8 mouse cellular contexts compared by ENCODE assay signal in genomic region chr8:11727651-11728481, GRCm38 (mm10). TPM values are rescaled to one million over a fixed set of nuclear protein-coding genes. Genes with fewer than 3 reads are reported as not detected.
A peak's percentile ranks its signal among the peaks of the same experiment; 100 is the strongest.
DNase-seq lines count a peak whose midpoint lies in the region; ATAC-seq and TF ChIP-seq lines count a peak whose summit lies in the region.

Gene Arhgef7, plus strand, starts transcription at chr8:11727721.

- H3K36me3 ChIP-seq in embryonic facial prominence, embryonic 11.5 days (replicated peaks; ENCODE audit: control insufficient read depth, insufficient read depth, low read depth, low read length): no peaks in the 10 kb centered on the region
- no peaks in the 10 kb centered on the region for H3K36me3 ChIP-seq in midbrain, embryonic 11.5 days (ENCODE audit: control insufficient read depth, insufficient read depth, low read length)
- no peaks in the 10 kb centered on the region for H3K36me3 ChIP-seq in stomach, postnatal 0 days (ENCODE audit: control insufficient read depth, insufficient read depth, low read length)

- WGBS in embryonic facial prominence, embryonic 11.5 days: under 1% methylated on average over 90 of the region's 127 CpGs
- under 1% methylated on average over 87 of the region's 127 CpGs for WGBS in midbrain, embryonic 11.5 days
- under 1% methylated on average over 79 of the region's 127 CpGs for WGBS in stomach, postnatal 0 days

- H3K27me3 ChIP-seq in embryonic facial prominence, embryonic 11.5 days (ENCODE audit: control insufficient read depth, insufficient read depth, low read length): peaks cover 8% of the 10 kb centered on the region
- peaks cover 6% of the 10 kb centered on the region for H3K27me3 ChIP-seq in midbrain, embryonic 11.5 days (ENCODE audit: control insufficient read depth, insufficient read depth, low read length)
- H3K27me3 ChIP-seq in stomach, postnatal 0 days (ENCODE audit: control insufficient read depth, insufficient read depth, low read length): peaks cover 10% of the 10 kb centered on the region; the same call in 1 of the 2 replicates

- intact Hi-C loops in left cerebral cortex, postnatal 36 days (cut with DNase I): loop anchor here (5.0 kb wide), 1 partner anchor 171 kb away; the partner anchor contains the start of gene Ing1

- H3K4me3 ChIP-seq in embryonic facial prominence, embryonic 11.5 days (ENCODE audit: low read depth, low read length): peak within 1 kb of the TSS; percentile 72
- H3K4me3 ChIP-seq in midbrain, embryonic 11.5 days (ENCODE audit: low read depth, low read length): peak within 1 kb of the TSS; percentile 85
- peak within 1 kb of the TSS; percentile 49 for H3K4me3 ChIP-seq in stomach, postnatal 0 days (ENCODE audit: low read depth, low read length)

- no peaks in the 10 kb centered on the region for H3K9me3 ChIP-seq in embryonic facial prominence, embryonic 11.5 days (replicated peaks; ENCODE audit: control insufficient read depth, low read length)
- H3K9me3 ChIP-seq in midbrain, embryonic 11.5 days (ENCODE audit: control insufficient read depth, low read length): no peaks in the 10 kb centered on the region
- H3K9me3 ChIP-seq in stomach, postnatal 0 days (ENCODE audit: control insufficient read depth, low read length): no peaks in the 10 kb centered on the region

- peak within 1 kb of the TSS; percentile 95 for H3K9ac ChIP-seq in embryonic facial prominence, embryonic 11.5 days (replicated peaks; ENCODE audit: low read length)
- peak within 1 kb of the TSS; percentile 93 for H3K9ac ChIP-seq in midbrain, embryonic 11.5 days (ENCODE audit: low read length)
- peak within 1 kb of the TSS; percentile 56 for H3K9ac ChIP-seq in stomach, postnatal 0 days (ENCODE audit: low read length)

- H3K4me1 ChIP-seq in embryonic facial prominence, embryonic 11.5 days (ENCODE audit: control insufficient read depth, insufficient read depth, low read length): no peaks in the 10 kb centered on the region; the same call in 1 of the 2 replicates
- H3K4me1 ChIP-seq in midbrain, embryonic 11.5 days (ENCODE audit: control insufficient read depth, insufficient read depth, low read length): peaks cover 16% of the 10 kb centered on the region; the same call in 1 of the 2 replicates
- H3K4me1 ChIP-seq in stomach, postnatal 0 days (replicated peaks; ENCODE audit: control insufficient read depth, insufficient read depth): no peaks in the 10 kb centered on the region

- ATAC-seq in embryonic facial prominence, embryonic 11.5 days (replicated peaks; ENCODE audit: insufficient number of reproducible peaks, low FRiP score, low TSS enrichment, low read depth): peak; percentile 73
- ATAC-seq in midbrain, embryonic 11.5 days (ENCODE audit: low FRiP score): peak; percentile 91
- ATAC-seq in stomach, postnatal 0 days (ENCODE audit: low FRiP score, low TSS enrichment): peak; percentile 68

- no peak for TF ChIP-seq CTCF in stomach, postnatal 0 days (IDR thresholded peaks at IDR 0.05; ENCODE audit: low read depth)

- peak within 1 kb of the TSS; percentile 89 for H3K4me2 ChIP-seq in embryonic facial prominence, embryonic 11.5 days (ENCODE audit: low read depth, low read length)
- peak within 1 kb of the TSS; percentile 80 for H3K4me2 ChIP-seq in midbrain, embryonic 11.5 days
- peak within 1 kb of the TSS; percentile 77 for H3K4me2 ChIP-seq in stomach, postnatal 0 days (replicated peaks; ENCODE audit: low read depth)

- TF ChIP-seq EP300 in stomach, postnatal 0 days (optimal IDR thresholded peaks at IDR 0.05): no peak

- DNase-seq in urinary bladder, adult 2 months (ENCODE audit: low spot score): no peak
- no peak for DNase-seq in urinary bladder, postnatal 4 days (ENCODE audit: low spot score in 2 of 2)
- peak; percentile 80 for DNase-seq in embryonic facial prominence, embryonic 11.5 days (ENCODE audit: low spot score)
- DNase-seq in heart, adult 11 months: peak; percentile 94
- DNase-seq in kidney, adult 18-20 months: peak; percentile 64
- DNase-seq in left cerebral cortex, postnatal 36 days (ENCODE audit: low spot score in 2 of 2): peak; percentile 80 to 88
- peak; percentile 97 for DNase-seq in midbrain, embryonic 11.5 days (ENCODE audit: low spot score, missing footprints)
- DNase-seq in stomach, postnatal 0 days (ENCODE audit: low spot score): peak; percentile 30

- H3K27ac ChIP-seq in embryonic facial prominence, embryonic 11.5 days (replicated peaks; ENCODE audit: low read depth, low read length): peak within 1 kb of the TSS; percentile 78
- peak within 1 kb of the TSS; percentile 93 for H3K27ac ChIP-seq in midbrain, embryonic 11.5 days (ENCODE audit: low read depth, low read length)
- no peak within 1 kb of the TSS for H3K27ac ChIP-seq in stomach, postnatal 0 days (replicated peaks)

RNA-seq across cellular contexts. Expression of gene Arhgef7, which starts in this region (rescaled TPM):
- 31.5 and 43.8 TPM in 2 replicates for polyA plus RNA-seq in urinary bladder, adult 2 months (2012; rRNA removed)
- polyA plus RNA-seq in embryonic facial prominence, embryonic 11.5 days (2014; fragmentation: Nextera tagmentation; extraction: Ambion mirVana): 43.3 and 45.5 TPM in 2 replicates
- 100 to 1,000 TPM; 112 to 145 TPM for total RNA-seq in left cerebral cortex, postnatal 36 days (2021)
- 51.4 and 56.8 TPM in 2 replicates for polyA plus RNA-seq in midbrain, embryonic 11.5 days (2014; fragmentation: Nextera tagmentation; extraction: Ambion mirVana)
- polyA plus RNA-seq in stomach, postnatal 0 days (2015; fragmentation: Nextera tagmentation; extraction: Ambion mirVana): 12.6 and 13.7 TPM in 2 replicates

Comparison
In these comparisons a context has a peak if more than half of its experiments do, and no peak if none do; other contexts are left out.
1. DNase-seq: peak in embryonic facial prominence, embryonic 11.5 days (single experiment), heart, adult 11 months (single experiment), kidney, adult 18-20 months (single experiment), left cerebral cortex, postnatal 36 days (2 of 2), midbrain, embryonic 11.5 days (single experiment) and stomach, postnatal 0 days (single experiment); none in urinary bladder, adult 2 months (single experiment) and urinary bladder, postnatal 4 days (0 of 2).
2. Peak in every context shown above with its lines, with median percentiles within 50 percentile points of each other: ATAC-seq, H3K4me2 ChIP-seq, H3K4me3 ChIP-seq and H3K9ac ChIP-seq.